Mouse (Mus musculus) limb, embryonic 13.5 days (tissue): Measurements from ENCODE around the gene Uba7. TPM values are rescaled to one million over a fixed set of nuclear protein-coding genes. Genes with fewer than 3 reads are reported as not detected.

Experiments
- polyA plus RNA-seq: library from polyadenylated mRNA; unstranded; fragments of >200 nt; fragmentation: Nextera tagmentation; extraction: Ambion mirVana; gene quantifications from 2 replicates; pipeline ENCODE4 v1.2.1, GENCODE M21; 2015

Uba7 gene
- polyA plus RNA-seq, 1 experiment from 2014 or later = 34.6 TPM

Other genes with a start within 250 kb of the Uba7 start
- 257 and 270 TPM in 2 replicates for gene Rbm5, start 204.5 kb upstream of the Uba7 start, polyA plus RNA-seq
- gene Rbm6, start 102.3 kb upstream of the Uba7 start, polyA plus RNA-seq = 94.7 and 97.7 TPM in 2 replicates
- 11.0 and 13.4 TPM in 2 replicates for gene Mon1a, start 87.4 kb upstream of the Uba7 start, polyA plus RNA-seq
- 3.2 and 3.3 TPM in 2 replicates for gene Mst1r, start 68.6 kb upstream of the Uba7 start, polyA plus RNA-seq
- gene Actl11, start 47.0 kb upstream of the Uba7 start, polyA plus RNA-seq = not detected in 2 replicates
- 9.8 and 10.0 TPM in 2 replicates for gene Camkv, start 39.8 kb upstream of the Uba7 start, polyA plus RNA-seq
- gene Traip, start 25.4 kb upstream of the Uba7 start, polyA plus RNA-seq = 26.1 TPM in 2 replicates
- 11.3 and 13.2 TPM in 2 replicates for gene Gm20661, start 7.6 kb downstream of the Uba7 start, polyA plus RNA-seq
- gene Inka1, start 10.4 kb downstream of the Uba7 start, polyA plus RNA-seq = 121 and 131 TPM in 2 replicates
- gene Cdhr4, start 17.0 kb downstream of the Uba7 start, polyA plus RNA-seq = 18.2 and 18.6 TPM in 2 replicates
- gene Gm20662, start 20.8 kb downstream of the Uba7 start, polyA plus RNA-seq = 0.68 and 1.2 TPM in 2 replicates
- 70.1 and 72.8 TPM in 2 replicates for gene Ip6k1, start 27.0 kb downstream of the Uba7 start, polyA plus RNA-seq
- gene Gmppb, start 73.7 kb downstream of the Uba7 start, polyA plus RNA-seq = 34.1 and 36.2 TPM in 2 replicates
- 3.1 and 4.4 TPM in 2 replicates for gene Amigo3, start 77.7 kb downstream of the Uba7 start, polyA plus RNA-seq
- 0.20 and 0.51 TPM in 2 replicates for gene Mst1, start 104.9 kb downstream of the Uba7 start, polyA plus RNA-seq
- gene Rnf123, start 107.8 kb downstream of the Uba7 start, polyA plus RNA-seq = 31.2 and 35.2 TPM in 2 replicates
- gene Apeh, start 119.1 kb downstream of the Uba7 start, polyA plus RNA-seq = 42.5 and 47.3 TPM in 2 replicates
- gene Bsn, start 214.9 kb downstream of the Uba7 start, polyA plus RNA-seq = 0.88 and 0.89 TPM in 2 replicates